Mouse (Mus musculus) ES-E14 (cell line): ENCODE measurements at regions not wholly inside any gene's neighbourhood (a gene's known extent, or its start where the extent isn't known, plus 50 kb on each side); places are given as distances from the start of the nearest gene placed in this dataset.

ENCODE experiments used
- CHD2 ChIP-seq: IDR thresholded peaks from 2 replicates; pipeline ENCODE4 v1.6.1; 2014; ENCODE audit warnings: mild to moderate bottlenecking, low read depth, low read length, inconsistent platforms
- HCFC1 ChIP-seq: IDR thresholded peaks from 2 replicates; pipeline ENCODE4 v1.6.1; 2012; ENCODE audit warnings: low read length, inconsistent platforms, borderline replicate concordance; ENCODE audit not compliant: insufficient read depth
- MAFK ChIP-seq: IDR thresholded peaks from 2 replicates; pipeline ENCODE4 v1.6.1; 2014; ENCODE audit warnings: mild to moderate bottlenecking, low read depth, low read length, inconsistent platforms; ENCODE audit not compliant: insufficient read depth
- ZC3H11A ChIP-seq: IDR thresholded peaks from 2 replicates; pipeline ENCODE4 v1.6.1; 2012; ENCODE audit warnings: low read depth, mild to moderate bottlenecking, inconsistent platforms, low read length, borderline replicate concordance
- ZNF384 ChIP-seq: IDR thresholded peaks from 2 replicates; pipeline ENCODE4 v1.6.1; 2012; ENCODE audit warnings: low read depth, low read length, inconsistent platforms

GRCm38 (mm10) chr5:9954652-9955051, 229.7 kb upstream of the Grm3 start:
- TF ChIP-seq ZNF384, result no peak
- no peak for TF ChIP-seq CHD2
- no peak for TF ChIP-seq HCFC1
- peak; percentile 84 for TF ChIP-seq ZC3H11A
- no peak for TF ChIP-seq MAFK
